Mouse (Mus musculus) testis, postnatal 14 days (tissue): ENCODE data around the gene Gm11237.
"Not testable (repeated sequence)": the region's sequence is repeated elsewhere in the genome, so short reads cannot be mapped to it uniquely, and the experiment has no call there.

Experiments
- DNase-seq: peaks from one replicate; pipeline ENCODE4 v3.0.0; 2021; ENCODE audit warnings: low spot score

Gm11237 gene

GRCm38 (mm10) chr4:73622684-73623083 lies at the start of gene Gm11237:
Gene Gm11237 (plus strand): TSS chr4:73622984.
- DNase-seq = not testable (repeated sequence)

GRCm38 (mm10) chr4:73599248-73599647 lies 23.5 kb upstream of the Gm11237 start:
- DNase-seq = no peak

DNA sequence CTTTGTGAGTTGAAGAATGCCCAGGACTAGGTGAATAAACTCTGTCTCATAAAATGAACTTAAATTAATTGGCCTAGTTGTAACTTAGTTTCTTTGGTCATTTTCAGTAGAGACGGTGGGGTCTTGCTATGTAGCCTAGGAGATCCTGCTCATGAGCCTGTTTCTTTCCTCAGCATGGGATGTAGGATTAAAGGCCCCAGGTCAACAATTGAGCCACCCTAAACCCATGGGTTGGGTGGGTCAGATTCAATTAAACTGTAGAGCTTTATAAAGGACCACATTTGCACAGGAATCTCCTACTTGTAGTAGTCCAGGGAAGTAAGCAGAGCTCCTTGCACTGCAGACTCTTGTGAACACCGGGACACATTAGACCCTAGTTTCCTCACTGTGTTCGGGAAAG lies 15.2 kb upstream of the Gm11237 start, which contains the start of gene Gm11238:
Gene Gm11238 (plus strand): TSS at position 301 of the 400 bp plus-strand sequence.
- not testable (repeated sequence) for DNase-seq

DNA sequence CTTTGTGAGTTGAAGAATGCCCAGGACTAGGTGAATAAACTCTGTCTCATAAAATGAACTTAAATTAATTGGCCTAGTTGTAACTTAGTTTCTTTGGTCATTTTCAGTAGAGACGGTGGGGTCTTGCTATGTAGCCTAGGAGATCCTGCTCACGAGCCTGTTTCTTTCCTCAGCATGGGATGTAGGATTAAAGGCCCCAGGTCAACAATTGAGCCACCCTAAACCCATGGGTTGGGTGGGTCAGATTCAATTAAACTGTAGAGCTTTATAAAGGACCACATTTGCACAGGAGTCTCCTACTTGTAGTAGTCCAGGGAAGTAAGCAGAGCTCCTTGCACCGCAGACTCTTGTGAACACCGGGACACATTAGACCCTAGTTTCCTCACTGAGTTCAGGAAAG lies 15.0 kb downstream of the Gm11237 start, which contains the start of gene Gm11236:
Gene Gm11236 (plus strand): TSS at position 301 of the 400 bp plus-strand sequence.
- DNase-seq = not testable (repeated sequence)

DNA sequence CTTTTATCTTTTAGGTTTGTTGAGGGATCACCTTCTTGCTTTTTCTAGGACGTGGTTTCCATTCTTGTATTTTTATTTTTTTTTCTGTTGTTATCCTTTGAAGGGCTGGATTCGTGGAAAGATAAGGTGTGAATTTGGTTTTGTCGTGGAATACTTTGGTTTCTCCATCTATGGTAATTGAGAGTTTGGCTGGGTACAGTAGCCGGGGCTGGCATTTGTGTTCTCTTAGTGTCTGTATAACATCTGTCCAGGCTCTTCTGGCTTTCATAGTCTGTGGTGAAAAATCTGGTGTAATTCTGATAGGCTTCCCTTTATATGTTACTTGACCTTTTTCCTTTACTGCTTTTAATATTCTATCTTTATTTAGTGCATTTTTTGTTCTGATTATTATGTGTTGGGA lies 39.1 kb downstream of the Gm11237 start:
- not testable (repeated sequence) for DNase-seq

DNA sequence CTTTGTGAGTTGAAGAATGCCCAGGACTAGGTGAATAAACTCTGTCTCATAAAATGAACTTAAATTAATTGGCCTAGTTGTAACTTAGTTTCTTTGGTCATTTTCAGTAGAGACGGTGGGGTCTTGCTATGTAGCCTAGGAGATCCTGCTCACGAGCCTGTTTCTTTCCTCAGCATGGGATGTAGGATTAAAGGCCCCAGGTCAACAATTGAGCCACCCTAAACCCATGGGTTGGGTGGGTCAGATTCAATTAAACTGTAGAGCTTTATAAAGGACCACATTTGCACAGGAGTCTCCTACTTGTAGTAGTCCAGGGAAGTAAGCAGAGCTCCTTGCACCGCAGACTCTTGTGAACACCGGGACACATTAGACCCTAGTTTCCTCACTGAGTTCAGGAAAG lies 45.3 kb downstream of the Gm11237 start, which contains the start of gene Gm11239:
Gene Gm11239 (plus strand): TSS at position 301 of the 400 bp plus-strand sequence.
- not testable (repeated sequence) for DNase-seq
